Comparison of ENCODE assay signal across 16 mouse cellular contexts in genomic region chr19:60302371-60302770, GRCm38 (mm10).
DNase-seq lines count a peak whose midpoint lies in the region; TF ChIP-seq lines count a peak whose summit lies in the region.
"Had no signal": no experiment of that assay in that cellular context is flagged by ENCODE, and none has a peak within 500 bp of the region (broad histone marks: within the 10 kb centered on the region; RNA-seq: fewer than 3 reads in every experiment).

No protein-coding gene starts in this region.

- no peak for TF ChIP-seq RAD21 in MEL (IDR thresholded peaks at IDR 0.05; ENCODE audit: low read depth, low read length)

- no peaks in the 10 kb centered on the region for H3K9me3 ChIP-seq in MEL (replicated peaks; ENCODE audit: insufficient read depth, low read length)
- H3K9me3 ChIP-seq: G1E had no signal

- peaks cover 0 to 2% of the 10 kb centered on the region in 2 experiments; a peak in 1 of 4 replicates for H3K4me1 ChIP-seq in MEL (ENCODE audit: control insufficient read depth in 1 of 2, insufficient read depth in 2 of 2, low read length in 2 of 2)

- H3K36me3 ChIP-seq in MEL (ENCODE audit: control insufficient read depth in 1 of 2, insufficient read depth in 2 of 2, low read length in 2 of 2): 0 out of 4 replicates have a peak, but pooled peaks cover 0 to 2% of the 10 kb centered on the region in 2 experiments
- H3K36me3 ChIP-seq: G1E had no signal

- TF ChIP-seq CTCF in MEL (IDR thresholded peaks at IDR 0.05 in 2 of 3, conservative IDR thresholded peaks at IDR 0.05 in 1 of 3; ENCODE audit: control insufficient read depth in 1 of 3, insufficient read depth in 1 of 3, low read depth in 2 of 3, low read length in 3 of 3, poor library complexity in 1 of 3, severe bottlenecking in 1 of 3): no peak

- peak; percentile 15 to 43; a peak in 1 of 4 replicates for TF ChIP-seq EP300 in MEL (IDR thresholded peaks at IDR 0.05; ENCODE audit: low read depth in 1 of 2, low read length in 2 of 2)

- H3K9ac ChIP-seq in MEL (ENCODE audit: control insufficient read depth, low read depth, low read length, poor library complexity, severe bottlenecking): no peak overlapping the region

- no peak overlapping the region for H3K27ac ChIP-seq in MEL (ENCODE audit: control insufficient read depth, low read depth, low read length)

- TF ChIP-seq POLR2A in MEL (IDR thresholded peaks at IDR 0.05; ENCODE audit: control insufficient read depth in 1 of 2, insufficient read depth in 1 of 2, low read depth in 1 of 2, low read length in 2 of 2, poor library complexity in 1 of 2): no peak

- H3K4me3 ChIP-seq in MEL (ENCODE audit: control insufficient read depth in 1 of 2, insufficient read depth in 1 of 2, low read depth in 2 of 2, low read length in 2 of 2): peak overlapping the region in 1 of 2 experiments; percentile 33; a peak in 2 of 4 replicates

- peak; percentile 71 for DNase-seq in MEL (ENCODE audit: low read depth, low spot score)
- DNase-seq in cerebellum, adult 11-12 months: no peak
- DNase-seq: adrenal gland, adult 2 months; adrenal gland, adult 8-10 months; adrenal gland, postnatal 10 days; adrenal gland, postnatal 14 days; adrenal gland, postnatal 25 days; adrenal gland, postnatal 36 days; B cell, adult 2 months; cerebellum, adult 11 months; cerebellum, adult 18-20 months; cerebellum, adult 2 months; cerebellum, adult 8-10 months; cerebellum, adult 9-10 months had no signal

- H3K27me3 ChIP-seq in MEL (ENCODE audit: control insufficient read depth in 1 of 2, insufficient read depth in 2 of 2, low read length in 2 of 2): peaks cover 0 to 9% of the 10 kb centered on the region in 2 experiments; a peak in 2 of 4 replicates
- H3K27me3 ChIP-seq: CH12.LX had no signal

- no peaks in the 10 kb centered on the region for H3K79me2 ChIP-seq in MEL (ENCODE audit: control insufficient read depth, insufficient read depth, low read length, poor library complexity)

TF ChIP-seq in MEL, 35 proteins besides CTCF, POLR2A, EP300 and RAD21:
- TF ChIP-seq RCOR1 (IDR thresholded peaks at IDR 0.05; ENCODE audit: low read depth, low read length) (no peak; the same call in 1 of the 2 replicates), TCF12 (IDR thresholded peaks at IDR 0.05; ENCODE audit: low read depth, low read length) (peak; percentile 42; the same call in 1 of the 2 replicates), ZNF384 (IDR thresholded peaks at IDR 0.05; ENCODE audit: low read depth, low read length) (peak; percentile 62; the same call in 1 of the 2 replicates), GATA1 (IDR thresholded peaks at IDR 0.05; ENCODE audit: low read depth, low read length) (peak; percentile 79), ETS1 (IDR thresholded peaks at IDR 0.05; ENCODE audit: low read depth, low read length) (peak; percentile 41), TAL1 (IDR thresholded peaks at IDR 0.05; ENCODE audit: low read length) (no peak)
